Mouse (Mus musculus) cerebellum, adult 2 months (tissue): Measurements from ENCODE around the gene Dhx58. TPM values are rescaled to one million over a fixed set of nuclear protein-coding genes. Genes with fewer than 3 reads are reported as not detected.
"Not testable (repeated sequence)": the region's sequence is repeated elsewhere in the genome, so short reads cannot be mapped to it uniquely, and the experiment has no call there.

Experiments used
- DNase-seq, 2 experiments: peaks; one replicate each; pipeline ENCODE4 v3.0.0; 2021
- H3K27ac ChIP-seq: fragments of 200-500 bp; 2 replicates; pipeline ENCODE4 v1.5.1; 2012; ENCODE audit warnings: low read length, control low read depth, inconsistent platforms; ENCODE audit not compliant: insufficient read depth
- H3K27me3 ChIP-seq: fragments of 200-500 bp; 2 replicates; pipeline ENCODE4 v1.6.1; 2012; ENCODE audit warnings: inconsistent platforms, mild to moderate bottlenecking, low read length, moderate library complexity; ENCODE audit not compliant: control insufficient read depth, insufficient read depth
- H3K4me1 ChIP-seq: fragments of 200-500 bp; 2 replicates; pipeline ENCODE4 v1.6.1; 2011; ENCODE audit warnings: low read length; ENCODE audit not compliant: control insufficient read depth, insufficient read depth
- H3K4me3 ChIP-seq: fragments of 200-500 bp; replicated peaks from 2 replicates; pipeline ENCODE3; 2011; ENCODE audit warnings: mild to moderate bottlenecking, low read depth, low read length, control low read depth; ENCODE audit not compliant: insufficient read depth
- CTCF ChIP-seq: fragments of 200-500 bp; IDR thresholded peaks from 2 replicates; pipeline ENCODE4 v1.5.1; 2011; ENCODE audit warnings: low read depth, mild to moderate bottlenecking, control low read depth, low read length, moderate library complexity, borderline replicate concordance; ENCODE audit not compliant: insufficient read depth
- POLR2A ChIP-seq: fragments of 200-500 bp; IDR thresholded peaks from 2 replicates; pipeline ENCODE4 v1.6.1; 2011; ENCODE audit warnings: low read length, control low read depth, borderline replicate concordance; ENCODE audit not compliant: insufficient read depth
- WGBS: fragments of 180-500 bp; shearing (Covaris S2); methylation state at CpG from one replicate; pipeline ENCODE4 v1.1.7; 2018; 5-methylcytosine and 5-hydroxymethylcytosine counted together
- polyA plus RNA-seq: library from polyadenylated mRNA; depleted of rRNA; stranded (reverse); fragments of >200 nt; gene quantifications from 2 replicates; pipeline ENCODE4 v1.2.3, GENCODE M21; 2012

Gene Dhx58
- polyA plus RNA-seq, 1 experiment = 5.1 TPM

GRCm38 (mm10) chr11:100673169-100673568, 30.9 kb downstream of the Dhx58 start:
- DNase-seq = peak; percentile 31 to 34
- Histone ChIP-seq H3K4me3 (no peak overlapping the region), H3K4me1 (peaks cover 3% of the 10 kb centered on the region; the same call in 1 of the 2 replicates), H3K27me3 (no peaks in the 10 kb centered on the region), H3K27ac (no peak overlapping the region)
- no peak for TF ChIP-seq CTCF
- no peak for TF ChIP-seq POLR2A
- WGBS = 8% methylated on average over 23 of the region's 23 CpGs

- H3K4me3 ChIP-seq = no peak overlapping the region
- TF ChIP-seq CTCF = no peak
- TF ChIP-seq POLR2A = no peak
- WGBS = 22% methylated on average over 2 of the region's 2 CpGs
- H3K27me3 ChIP-seq = no peaks in the 10 kb centered on the region
- no peak overlapping the region for H3K27ac ChIP-seq
- peak in 1 of 2 experiments; percentile 25 for DNase-seq
- peaks cover 3% of the 10 kb centered on the region; the same call in 1 of the 2 replicates for H3K4me1 ChIP-seq
Measured at GRCm38 (mm10) chr11:100671956-100672355, 32.1 kb downstream of the Dhx58 start.

GRCm38 (mm10) chr11:100671049-100671448, 33.0 kb downstream of the Dhx58 start:
- no peak overlapping the region for H3K4me3 ChIP-seq
- WGBS = 83% methylated on average over 1 of the region's 1 CpGs
- peaks cover 3% of the 10 kb centered on the region; the same call in 1 of the 2 replicates for H3K4me1 ChIP-seq
- no peak for DNase-seq
- no peak overlapping the region for H3K27ac ChIP-seq
- TF ChIP-seq POLR2A = no peak
- TF ChIP-seq CTCF = no peak
- no peaks in the 10 kb centered on the region for H3K27me3 ChIP-seq

GRCm38 (mm10) chr11:100659806-100660205, 44.3 kb downstream of the Dhx58 start:
- 67% methylated on average over 10 of the region's 10 CpGs for WGBS
- TF ChIP-seq CTCF = no peak
- H3K4me1 ChIP-seq = no peaks in the 10 kb centered on the region
- H3K27me3 ChIP-seq = no peaks in the 10 kb centered on the region
- H3K27ac ChIP-seq = no peak overlapping the region
- DNase-seq = no peak
- H3K4me3 ChIP-seq = no peak overlapping the region

GRCm38 (mm10) chr11:100656458-100656857, 47.6 kb downstream of the Dhx58 start:
- no peaks in the 10 kb centered on the region for H3K27me3 ChIP-seq
- no peak for TF ChIP-seq POLR2A
- no peak for TF ChIP-seq CTCF
- DNase-seq = peak; percentile 21 to 26
- 1% methylated on average over 6 of the region's 6 CpGs for WGBS
- H3K27ac ChIP-seq = no peak overlapping the region
- H3K4me3 ChIP-seq = no peak overlapping the region
- H3K4me1 ChIP-seq = no peaks in the 10 kb centered on the region

- DNase-seq, H3K27me3 ChIP-seq, H3K4me1 ChIP-seq, H3K27ac ChIP-seq, H3K4me3 ChIP-seq: not testable (repeated sequence)
- TF ChIP-seq CTCF = peak; percentile 9; the same call in 1 of the 2 replicates
- WGBS = 46% methylated on average over 3 of the region's 3 CpGs
Measured at GRCm38 (mm10) chr11:100655589-100655988, 48.5 kb downstream of the Dhx58 start.

GRCm38 (mm10) chr11:100651748-100652147, 52.3 kb downstream of the Dhx58 start:
- DNase-seq = no peak
- WGBS = 31% methylated on average over 3 of the region's 3 CpGs

GRCm38 (mm10) chr11:100651205-100651604, 52.9 kb downstream of the Dhx58 start:
- TF ChIP-seq CTCF (no peak), POLR2A (no peak)
- no peak overlapping the region for H3K27ac ChIP-seq
- DNase-seq = no peak
- no peaks in the 10 kb centered on the region for H3K4me1 ChIP-seq
- H3K27me3 ChIP-seq = no peaks in the 10 kb centered on the region
- H3K4me3 ChIP-seq = no peak overlapping the region
- WGBS = 48% methylated on average over 8 of the region's 8 CpGs

More at GRCm38 (mm10) chr11:100651748-100652147, 52.3 kb downstream of the Dhx58 start:
- Histone ChIP-seq H3K4me1 (no peaks in the 10 kb centered on the region), H3K27ac (no peak overlapping the region), H3K27me3 (no peaks in the 10 kb centered on the region), H3K4me3 (no peak overlapping the region)
- TF ChIP-seq POLR2A (no peak), CTCF (no peak)
